Mouse (Mus musculus) heart, postnatal 14 days (tissue): ENCODE data around the gene Letm1. TPM values are rescaled to one million over a fixed set of nuclear protein-coding genes. Genes with fewer than 3 reads are reported as not detected.
A peak's percentile ranks its signal among the peaks of the same experiment; 100 is the strongest.

ENCODE experiments used
- DNase-seq, 2 experiments: peaks; one replicate each; pipeline ENCODE4 v3.0.0; 2021 to 2022
- intact Hi-C: fragments of 180-260 bp; cut with DNase I; formaldehyde crosslinking; loops from one replicate; pipeline ENCODE4 v1.15.1; 2025
- long read RNA-seq, 2 experiments: library from polyadenylated mRNA; stranded (forward); transcript quantifications; one replicate each; pipeline ENCODE4 v2.0.0; 2021
- total RNA-seq, 2 experiments: library from RNA; stranded (reverse); gene quantifications; 2 replicates each; pipeline ENCODE4 v1.2.3; 2021

The Letm1 gene
- total RNA-seq, result 100 to 1,000 TPM; 148 to 169 TPM
- long read RNA-seq, experiment 1, full-length matches to known transcripts, result 291 of 326 reads
- long read RNA-seq, experiment 1, partial matches to known transcripts, result 23 of 326 reads
- long read RNA-seq, experiment 1, other reads (novel, unspliced or antisense), result 12 of 326 reads
- long read RNA-seq, experiment 2, full-length matches to known transcripts, result 290 of 337 reads
- long read RNA-seq, experiment 2, partial matches to known transcripts, result 30 of 337 reads
- long read RNA-seq, experiment 2, other reads (novel, unspliced or antisense), result 17 of 337 reads

DNA sequence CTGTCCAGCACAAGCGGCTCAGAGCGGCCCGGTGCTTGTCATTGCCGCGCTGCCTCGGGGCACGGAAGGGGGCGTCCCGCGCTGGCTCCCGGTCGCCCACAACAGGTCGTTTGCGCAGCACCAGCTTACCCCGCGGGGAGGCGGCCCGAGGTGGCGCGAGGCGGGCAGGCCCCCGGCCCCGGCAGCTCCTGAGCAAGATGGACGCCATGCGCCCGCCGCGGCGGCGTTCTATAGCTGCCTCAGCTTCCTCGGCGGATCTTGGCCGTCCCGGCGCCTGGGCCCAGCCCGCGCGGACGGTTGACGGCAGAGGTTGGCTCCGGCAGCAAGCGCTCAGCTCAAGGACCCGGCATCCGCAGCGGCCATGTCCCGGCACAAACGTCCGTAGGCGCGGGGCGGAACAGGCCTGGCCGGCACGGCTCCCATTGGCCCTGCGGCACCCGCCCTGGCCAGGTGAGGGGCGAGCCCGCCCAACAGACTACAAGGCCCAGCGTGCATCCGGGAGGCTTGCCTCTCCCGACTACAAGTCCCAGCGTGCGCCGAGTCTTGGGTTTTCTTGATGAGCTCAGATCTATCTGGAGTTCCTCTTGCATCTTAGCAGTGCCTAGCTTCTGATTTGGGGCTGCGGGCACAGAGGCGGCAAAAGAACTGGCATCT lies at the start of gene Letm1:
Gene Letm1 (minus strand): TSS at position 473 of the 654 bp plus-strand sequence.
- peak; percentile 93 for DNase-seq
- intact Hi-C loops, result loop anchor here (2.0 kb wide), 1 partner anchor 36 kb away; no protein-coding TSS in a partner anchor

DNA sequence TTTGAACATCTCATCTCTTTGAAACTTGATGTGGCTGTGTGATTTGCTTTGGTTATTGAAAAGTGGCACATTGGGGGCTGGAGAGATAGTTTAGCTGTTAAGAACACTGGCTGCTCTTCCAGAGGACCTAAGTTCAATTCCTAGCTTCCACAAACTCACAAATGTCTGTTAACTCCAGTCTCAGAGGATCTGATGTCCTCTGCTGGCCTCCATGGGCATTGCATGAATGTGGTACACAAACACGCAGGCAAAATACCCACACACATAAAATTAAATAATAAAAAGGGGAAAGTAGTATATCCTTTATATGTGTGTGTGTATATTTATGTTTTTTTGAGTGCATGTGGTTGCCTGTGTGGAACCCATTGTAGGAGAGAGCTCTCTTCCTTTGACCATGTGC lies 48.2 kb upstream of the Letm1 start:
- intact Hi-C loops, result no loop called here
- DNase-seq, result no peak

DNA sequence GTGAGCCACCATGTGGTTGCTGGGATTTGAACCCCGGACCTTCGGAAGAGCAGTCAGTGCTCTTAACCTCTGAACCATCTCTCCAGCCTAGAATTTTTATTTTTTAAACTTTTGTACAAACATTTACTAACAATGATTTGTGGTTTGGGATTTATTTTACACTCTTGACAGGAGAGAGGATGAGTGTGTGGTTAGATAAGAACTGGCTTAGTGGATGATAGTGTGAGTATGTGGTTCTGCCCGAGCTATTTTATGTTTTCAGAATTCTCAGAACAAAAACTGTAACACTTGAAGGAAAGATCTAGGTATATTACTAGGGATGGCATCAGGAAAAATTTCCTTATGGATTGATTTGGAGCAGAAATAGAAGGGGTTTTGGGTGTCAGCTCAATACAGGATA lies 47.3 kb upstream of the Letm1 start:
- intact Hi-C loops, result no loop called here

DNA sequence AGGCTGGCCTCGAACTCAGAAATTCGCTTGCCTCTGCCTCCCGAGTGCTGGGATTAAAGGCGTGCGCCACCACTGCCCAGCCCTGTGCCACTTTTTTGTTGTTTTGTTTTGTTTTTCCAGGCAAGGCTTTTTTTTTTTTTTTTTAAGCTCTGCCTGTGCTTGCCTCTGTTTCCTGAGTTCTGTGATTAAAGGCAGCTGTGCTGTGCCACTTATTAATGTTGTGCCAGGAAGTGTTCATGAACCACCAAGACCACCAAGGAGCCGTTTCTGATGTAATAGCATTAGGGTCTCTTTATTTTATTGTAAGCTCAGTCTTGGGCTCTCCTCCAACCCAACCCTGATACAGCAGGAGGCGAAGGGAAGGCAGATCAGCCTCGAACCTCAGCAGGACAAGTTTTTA lies 45.5 kb upstream of the Letm1 start:
- DNase-seq, result no peak
- intact Hi-C loops, result no loop called here

More for the DNA sequence above, 47.3 kb upstream of the Letm1 start:
- DNase-seq, result no peak

DNA sequence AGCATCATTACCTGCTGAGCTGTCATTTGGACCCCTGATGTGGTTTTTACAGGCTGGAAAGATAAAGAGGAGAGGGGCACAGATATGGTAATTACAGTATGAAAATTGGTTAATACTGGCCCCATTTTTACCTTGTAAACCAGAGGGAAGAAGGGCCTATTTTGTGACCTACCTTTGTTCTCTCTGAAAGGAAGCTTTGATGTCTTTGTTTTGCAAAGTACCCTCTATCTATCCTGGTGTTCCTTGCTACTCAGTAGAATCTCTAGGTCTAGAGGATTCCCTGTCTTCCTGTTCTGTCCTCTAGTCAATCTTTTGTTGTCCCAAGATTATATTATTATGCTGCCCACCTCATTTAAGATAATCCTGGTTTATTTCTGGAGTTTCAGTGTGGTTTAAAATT lies 43.4 kb upstream of the Letm1 start:
- intact Hi-C loops, result no loop called here
- DNase-seq, result no peak

DNA sequence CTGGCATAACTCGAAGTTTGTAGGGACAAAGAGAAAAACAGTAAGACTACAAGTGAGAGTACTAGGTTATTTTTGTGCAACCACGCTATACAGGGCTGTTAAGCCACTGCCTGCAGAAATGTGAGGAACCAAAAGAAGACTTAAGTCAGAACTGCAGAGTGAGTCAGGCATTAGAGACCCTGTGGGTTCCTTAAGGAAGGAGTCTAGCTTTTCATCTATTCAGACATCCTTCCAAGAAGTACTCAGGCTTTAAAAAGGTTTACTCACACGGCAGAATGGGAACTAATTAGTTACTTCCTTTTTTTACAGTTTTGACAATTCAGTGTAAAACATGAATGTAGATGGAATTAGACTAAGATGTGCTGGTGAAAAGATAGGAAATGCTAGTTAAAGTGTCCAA lies 39.8 kb upstream of the Letm1 start:
- intact Hi-C loops, result loop anchor here (5.0 kb wide), 1 partner anchor 115 kb away; the partner anchor contains the start of gene Nelfa
- no peak for DNase-seq

DNA sequence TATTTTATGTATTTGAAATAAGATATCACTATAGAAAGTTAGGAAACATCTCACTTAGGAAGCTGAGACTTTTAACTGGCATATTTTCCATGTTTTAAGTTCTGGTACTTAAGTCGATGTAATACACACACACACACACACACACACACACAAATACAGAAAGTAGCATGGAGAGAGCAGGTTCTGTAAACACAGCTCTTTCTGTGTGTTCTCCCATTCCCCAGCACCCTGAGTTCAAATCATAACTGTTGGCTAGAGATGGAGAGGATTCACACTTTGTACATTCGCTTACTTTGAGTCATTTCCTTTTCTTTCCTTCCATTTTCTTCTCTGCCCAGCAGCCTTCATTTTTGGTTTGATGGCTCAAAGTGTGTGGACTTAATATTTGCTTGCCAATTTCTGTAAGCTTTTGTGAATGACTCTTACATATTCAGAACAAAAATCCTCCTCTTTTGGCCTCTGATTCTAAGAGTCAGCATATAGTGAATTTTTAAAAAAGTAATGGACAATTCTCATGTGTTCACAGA lies 39.3 kb upstream of the Letm1 start:
- no peak for DNase-seq

DNA sequence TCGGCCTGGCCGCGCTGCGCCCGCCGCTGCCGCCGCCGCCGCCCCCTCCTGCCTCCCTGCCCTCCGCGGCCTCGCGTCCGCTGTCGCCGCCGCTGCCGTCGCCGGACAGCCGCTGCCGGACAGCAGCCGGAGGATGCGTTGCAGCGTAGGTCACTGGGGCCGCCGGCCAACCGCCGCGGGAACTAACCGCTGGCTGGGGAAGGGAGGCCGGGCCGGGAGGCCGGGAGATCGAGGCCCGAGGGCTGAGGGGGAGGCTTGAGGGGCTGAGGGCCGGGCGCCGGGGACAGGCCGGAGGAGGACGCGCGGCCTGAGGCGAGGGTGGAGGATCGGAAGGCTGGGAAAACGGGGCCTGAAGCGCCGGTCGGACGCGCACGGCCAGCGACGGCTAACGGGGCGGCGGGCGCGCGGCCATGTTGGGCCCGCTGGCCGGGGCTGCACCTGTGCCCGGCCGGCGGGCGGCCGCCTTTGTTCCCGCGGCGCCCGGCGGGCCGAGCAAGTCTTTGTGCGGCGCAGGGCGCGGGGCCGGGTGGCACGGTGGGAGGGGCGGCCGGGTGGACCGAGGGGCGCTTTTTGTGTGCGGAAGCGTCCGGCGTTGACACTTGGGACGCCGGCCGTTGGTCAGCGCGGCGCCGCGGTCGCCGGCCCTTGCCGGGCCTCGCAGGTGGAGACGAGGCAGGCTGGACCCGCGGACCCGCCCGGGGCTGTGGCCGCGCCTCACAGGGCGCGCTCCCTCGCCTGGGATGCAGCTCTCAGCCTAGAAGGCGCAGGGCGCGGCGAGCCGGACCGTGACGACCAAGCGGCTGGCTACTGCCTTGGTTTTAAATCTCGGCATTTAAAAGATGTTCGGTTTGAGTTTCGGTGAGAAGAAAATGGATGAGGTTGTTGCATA lies 38.4 kb upstream of the Letm1 start:
- intact Hi-C loops, result loop anchor here (5.0 kb wide), 1 partner anchor 116 kb away; the partner anchor contains the start of gene Nelfa
- peak; percentile 64 to 67 for DNase-seq

More for the DNA sequence above, 39.3 kb upstream of the Letm1 start:
- intact Hi-C loops, result loop anchor here (5.0 kb wide), 1 partner anchor 115 kb away; the partner anchor contains the start of gene Nelfa

DNA sequence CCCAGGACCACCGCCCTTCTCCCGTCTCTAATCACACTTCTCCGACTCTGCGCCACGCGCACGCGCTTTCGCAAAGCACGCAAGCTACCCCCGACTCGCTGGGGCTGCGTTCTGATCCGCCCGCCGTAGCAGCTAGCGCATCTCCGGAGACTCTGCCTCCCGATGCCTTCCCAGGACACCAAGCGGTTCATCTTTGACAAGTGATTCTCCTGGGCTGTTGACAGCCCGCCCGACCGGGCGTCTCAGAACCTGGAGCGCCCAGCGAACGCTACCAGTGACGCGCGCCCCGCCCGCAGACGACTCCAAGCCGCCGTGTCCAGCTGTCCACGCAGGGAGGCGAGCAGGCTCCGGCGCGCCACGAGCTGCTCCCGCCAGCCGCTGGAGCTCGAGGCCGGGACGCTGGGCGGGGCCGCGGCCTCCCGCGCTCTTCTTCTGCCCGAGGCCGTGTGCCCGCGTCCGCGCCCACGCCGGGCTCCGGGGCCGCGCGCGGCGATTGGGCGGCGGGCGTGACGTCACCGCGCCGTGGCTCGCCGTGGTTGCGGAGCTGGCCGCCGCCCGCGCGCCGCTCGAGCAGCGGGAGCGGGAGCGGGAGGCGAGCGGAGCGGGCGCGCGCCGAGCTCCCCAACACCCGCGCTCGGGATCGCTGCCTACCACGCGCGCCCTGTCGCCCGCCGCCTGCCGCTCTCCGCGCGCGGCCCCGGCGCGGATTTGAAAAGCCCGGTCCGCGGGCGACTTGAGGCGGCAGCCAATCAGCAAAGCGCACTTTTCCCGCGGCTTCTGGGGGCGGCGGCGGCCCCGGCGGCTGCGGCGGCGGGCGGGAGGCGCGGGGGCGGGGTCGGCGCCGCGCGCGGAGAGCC lies 37.5 kb upstream of the Letm1 start, which contains the start of gene Nsd2:
Gene Nsd2 (plus strand): TSS at position 850 of the 857 bp plus-strand sequence.
- DNase-seq, result peak; percentile 90 to 92
- intact Hi-C loops, result loop anchor here (2.0 to 5.0 kb wide), 2 partner anchors 37 to 117 kb away; partner anchors contain the start of genes Letm1 and Nelfa

DNA sequence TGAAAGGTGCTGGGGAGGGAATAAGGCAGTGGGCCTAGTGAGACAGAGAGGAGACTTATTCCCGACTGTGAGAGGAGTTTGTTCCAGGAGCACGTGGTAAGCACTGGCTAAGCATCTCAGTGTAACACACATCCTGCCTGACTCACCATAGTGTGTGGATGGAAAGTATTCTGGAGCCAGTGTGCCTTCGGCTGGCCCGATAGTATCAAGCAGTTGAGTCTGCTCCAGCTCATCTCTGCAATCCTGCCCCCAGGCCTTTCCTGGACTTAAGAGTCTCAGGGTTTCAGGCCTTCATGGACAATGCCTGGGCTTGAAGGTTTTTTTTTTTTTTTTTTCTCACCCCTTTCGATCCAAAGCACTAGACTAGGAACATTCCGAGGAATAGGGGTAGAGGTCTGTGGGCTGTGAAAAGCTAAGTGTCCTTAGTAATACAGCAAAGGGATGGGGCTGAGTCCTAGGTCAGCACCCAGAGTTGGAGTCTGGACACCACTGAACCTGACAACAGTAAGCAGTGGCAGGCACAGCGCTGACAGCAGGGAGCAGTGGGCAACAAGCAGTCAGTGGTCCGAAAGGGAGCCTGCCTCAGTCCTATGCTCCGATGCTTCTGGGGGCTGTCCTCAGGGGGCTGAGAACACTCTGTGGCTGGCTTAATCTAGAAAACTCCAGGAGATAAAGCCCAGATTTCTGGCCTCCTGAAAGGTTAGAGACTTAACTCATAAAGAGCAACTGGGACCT lies 36.7 kb upstream of the Letm1 start:
- peak; percentile 6 to 25 for DNase-seq
- intact Hi-C loops, result loop anchor here (2.0 kb wide), 1 partner anchor 37 kb away; the partner anchor contains the start of gene Letm1

DNA sequence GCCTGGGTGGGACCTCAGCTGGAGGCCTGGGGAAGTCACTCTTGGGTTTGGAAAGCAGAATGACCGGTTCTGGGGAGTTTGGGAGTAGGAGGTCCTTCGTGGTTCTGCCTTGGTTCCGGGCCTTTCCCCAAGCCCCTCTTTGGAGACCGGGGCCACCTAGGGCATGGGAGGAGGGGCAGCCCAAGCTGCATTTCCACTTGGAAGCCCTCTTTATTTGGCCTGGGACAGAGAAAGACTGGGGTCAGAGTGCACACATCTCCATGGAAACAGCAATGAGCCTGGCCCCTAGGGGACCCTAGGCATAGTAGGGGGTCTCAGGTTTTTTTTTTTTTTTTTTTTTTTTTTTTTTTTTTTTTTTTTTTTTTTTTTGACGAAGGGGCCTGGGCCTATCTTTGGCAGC lies 35.5 kb upstream of the Letm1 start:
- no peak for DNase-seq
- intact Hi-C loops, result loop anchor here (2.0 kb wide), 1 partner anchor 35 kb away; the partner anchor contains the start of gene Letm1

DNA sequence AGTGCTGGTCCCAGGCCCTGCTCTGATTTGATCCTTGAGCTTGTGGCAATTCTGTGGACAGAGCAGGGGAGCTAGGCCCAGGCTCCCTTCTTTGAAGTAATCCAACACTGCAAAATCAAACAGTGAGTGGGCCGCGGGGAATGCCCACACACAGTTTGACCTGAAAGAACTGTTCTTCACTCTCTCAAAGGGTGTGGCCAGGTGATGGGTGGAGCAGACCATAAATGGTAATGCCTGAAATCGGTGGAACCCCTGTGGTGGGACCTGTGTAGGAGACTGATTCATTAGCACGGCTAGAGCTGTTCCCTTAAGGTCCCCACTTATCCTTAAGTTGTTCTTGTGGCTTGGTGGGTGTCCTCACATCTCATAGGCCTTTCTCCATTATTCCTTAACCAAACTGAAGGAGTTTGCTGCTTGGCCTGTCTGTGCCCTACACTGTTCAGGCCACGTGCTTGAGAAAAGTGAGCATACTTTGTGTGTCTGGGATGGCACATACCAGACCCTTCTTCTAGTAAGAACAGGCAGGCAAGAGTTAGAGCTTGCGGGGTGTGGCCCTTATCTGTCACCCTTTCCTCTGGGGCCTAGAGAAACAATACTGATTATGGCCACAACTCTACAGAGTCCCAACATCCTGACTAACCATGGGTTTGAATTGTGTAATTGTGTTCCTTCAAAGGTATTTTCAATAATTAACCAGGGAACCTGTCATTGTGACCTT lies 33.5 kb upstream of the Letm1 start:
- DNase-seq, result no peak
- intact Hi-C loops, result no loop called here

DNA sequence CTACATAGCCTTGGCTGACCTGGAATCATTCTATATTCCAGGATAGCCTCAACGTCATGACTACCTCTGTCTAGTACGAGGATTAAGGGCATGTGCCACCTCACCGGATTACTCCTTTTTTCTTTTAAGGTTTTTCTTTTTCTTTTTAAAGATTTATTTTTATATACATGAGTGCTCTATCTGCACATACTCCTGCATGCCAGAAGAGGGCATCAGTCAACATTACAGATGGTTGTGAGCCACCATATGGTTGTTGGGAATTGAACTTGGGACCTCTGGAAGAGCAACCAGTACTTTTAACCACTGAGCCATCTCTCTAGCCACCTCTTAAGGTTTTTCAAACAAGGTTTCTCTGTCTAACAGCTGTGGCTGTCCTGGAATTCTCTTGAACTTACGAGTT lies 28.9 kb upstream of the Letm1 start:
- intact Hi-C loops, result no loop called here
- no peak for DNase-seq

DNA sequence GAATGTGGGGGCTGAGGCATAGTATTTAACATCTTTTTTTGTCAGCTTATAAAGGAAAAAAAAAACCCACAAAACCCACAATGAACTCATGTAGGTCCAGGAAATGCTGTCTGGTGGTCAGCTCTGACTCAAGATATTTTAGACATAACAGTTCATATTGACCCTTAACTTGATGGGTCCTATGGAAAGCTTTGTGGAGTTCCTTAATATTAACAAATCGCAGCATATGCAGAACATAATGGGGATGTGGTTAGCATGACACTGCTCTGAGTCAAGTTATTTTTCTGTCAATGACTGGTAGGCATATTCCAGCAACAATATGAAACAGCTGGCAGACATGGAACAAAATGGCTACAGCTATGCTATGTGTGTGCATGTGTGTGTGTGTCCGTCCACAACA lies 20.7 kb upstream of the Letm1 start:
- intact Hi-C loops, result no loop called here
- DNase-seq, result no peak

DNA sequence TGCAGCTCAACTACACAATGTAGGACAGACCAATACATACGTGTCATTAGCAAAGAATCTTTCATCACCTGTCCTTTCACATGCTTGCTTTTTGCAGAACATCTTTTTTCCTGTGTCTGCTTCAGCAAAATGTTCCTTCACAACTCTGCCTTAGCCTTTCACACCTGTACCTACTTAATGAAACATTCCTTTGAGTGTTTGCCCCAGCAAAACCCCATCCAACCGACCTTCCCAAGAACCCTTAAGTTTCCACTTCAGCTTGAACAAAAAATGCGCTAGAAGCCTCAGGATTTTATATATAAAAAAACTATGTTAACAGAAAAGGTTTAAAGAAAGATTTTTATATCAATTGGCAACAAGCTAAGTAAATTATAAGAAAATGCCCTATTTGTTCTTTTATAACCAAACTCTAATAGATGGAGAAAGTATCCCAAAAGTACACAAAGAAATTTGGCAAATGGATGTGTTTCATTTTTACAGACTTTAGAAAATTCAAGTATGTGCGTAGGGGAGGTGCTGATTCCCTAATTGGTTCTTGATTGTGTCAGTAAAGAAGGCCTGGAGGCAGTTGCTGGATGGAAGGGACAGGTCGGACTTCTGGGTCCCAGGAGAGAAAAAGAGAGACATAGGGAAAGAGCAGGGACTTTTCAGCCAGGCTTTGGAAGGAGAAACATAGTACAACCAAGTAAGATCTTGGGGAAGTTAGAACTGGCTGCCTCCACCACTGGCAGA lies 9.5 kb upstream of the Letm1 start:
- intact Hi-C loops, result no loop called here
- DNase-seq, result no peak

DNA sequence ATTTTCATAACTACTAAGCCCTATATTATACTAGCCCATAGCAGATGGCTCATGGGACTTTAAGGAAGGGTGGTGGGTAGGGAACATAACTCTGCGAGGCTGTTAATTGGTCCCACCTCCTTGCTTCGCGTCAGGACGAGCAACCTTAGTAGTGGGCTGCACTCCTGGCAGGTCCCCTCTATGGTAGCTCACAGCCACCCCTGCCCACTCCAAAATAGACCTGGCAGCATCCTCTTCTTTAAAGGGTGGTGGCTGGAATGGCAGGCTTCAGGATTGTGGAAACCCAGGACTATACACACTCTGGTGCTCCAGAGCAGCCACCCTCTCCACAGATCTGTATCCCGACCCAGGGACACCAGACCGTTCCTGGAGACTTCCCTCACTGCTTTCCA lies 378 bp upstream of the Letm1 start:
- no peak for DNase-seq
- intact Hi-C loops, result loop anchor here (2.0 kb wide), 1 partner anchor 36 kb away; no protein-coding TSS in a partner anchor

DNA sequence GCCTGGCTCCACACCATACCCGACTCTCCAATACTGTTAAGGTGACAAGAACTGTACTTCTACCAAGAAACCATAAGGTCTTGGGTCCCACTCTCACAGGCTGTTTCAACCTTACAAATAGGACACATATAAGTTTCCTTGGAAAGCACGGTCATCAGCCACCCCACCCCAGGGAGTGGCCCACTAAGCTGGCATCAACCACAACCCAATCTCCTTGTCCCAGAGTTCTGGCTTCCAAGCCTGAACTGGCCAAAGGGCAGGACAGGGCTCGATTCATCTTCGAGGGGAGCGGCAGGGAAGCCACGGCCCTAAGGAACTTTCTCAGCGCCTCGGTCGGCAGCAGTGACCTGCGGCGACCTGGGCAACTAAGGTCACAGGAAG lies 663 bp downstream of the Letm1 start:
- no peak for DNase-seq
- intact Hi-C loops, result loop anchor here (2.0 kb wide), 1 partner anchor 37 kb away; no protein-coding TSS in a partner anchor
